Mouse (Mus musculus) retina, postnatal 1 day (tissue): ENCODE measurements at regions not wholly inside any gene's neighbourhood (a gene's known extent, or its start where the extent isn't known, plus 50 kb on each side); places are given as distances from the start of the nearest gene placed in this dataset.

Source experiments
- DNase-seq: peaks from one replicate; pipeline ENCODE4 v3.0.0-alpha.2; 2012

- DNase-seq = no peak
Observed at GRCm38 (mm10) chr9:59144256-59144800, 108.1 kb upstream of the Neo1 start.

DNA sequence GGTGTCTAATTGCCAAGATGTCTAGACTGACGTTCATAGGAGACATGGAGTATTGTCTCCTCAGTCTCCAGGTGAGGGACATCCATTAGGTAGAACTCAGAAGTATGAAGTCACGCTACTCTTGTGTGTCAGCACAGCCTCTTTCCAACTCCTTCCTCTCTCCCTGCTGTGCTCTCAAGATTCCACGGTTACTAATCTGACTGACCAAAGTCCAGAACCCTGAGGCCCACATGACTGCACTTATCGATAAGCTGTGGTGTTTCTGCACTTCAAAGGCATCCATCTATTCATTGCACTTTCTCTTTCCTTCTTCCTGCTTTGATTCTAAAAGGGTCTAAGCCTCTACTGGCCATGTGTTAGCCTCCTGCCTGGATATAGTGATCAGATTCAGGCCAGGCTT lies 107.4 kb upstream of the Neo1 start:
- no peak for DNase-seq

- peak; percentile 80 for DNase-seq
Observed at GRCm38 (mm10) chr9:59134171-59135041, 98.2 kb upstream of the Neo1 start.

DNA sequence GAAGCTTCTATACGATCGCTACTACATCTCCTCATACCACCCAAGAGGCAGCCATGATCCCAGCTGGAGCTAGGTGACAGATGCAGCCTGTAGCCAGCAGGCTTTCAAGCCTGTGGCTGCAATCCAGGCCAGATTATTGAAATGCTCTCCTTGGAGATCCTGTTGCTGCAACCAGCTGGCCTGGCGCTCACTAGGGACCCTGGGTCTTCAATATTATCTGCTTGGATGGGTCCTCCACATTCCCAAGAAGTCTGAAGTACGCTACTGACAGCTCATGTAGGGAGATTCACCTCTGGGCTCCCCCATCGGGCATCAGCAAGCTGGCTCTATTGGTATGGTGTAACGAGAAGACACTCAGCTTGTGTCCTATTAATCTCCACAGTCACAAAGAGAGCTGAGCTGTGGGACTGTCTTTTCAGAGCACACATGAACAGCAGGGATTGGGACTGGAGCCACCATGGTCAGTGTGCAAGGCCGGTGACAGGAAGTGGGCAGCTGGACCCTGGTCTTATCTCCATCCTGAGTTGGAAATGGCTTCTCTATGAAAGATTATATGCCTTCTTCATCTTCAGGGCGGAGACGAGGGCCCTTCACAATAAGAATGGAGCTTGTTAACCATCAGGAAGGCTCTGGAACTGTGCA lies 93.6 kb upstream of the Neo1 start:
- DNase-seq = peak; percentile 25

GRCm38 (mm10) chr9:59129252-59129651 lies 93.0 kb upstream of the Neo1 start:
- peak; percentile 27 for DNase-seq

DNA sequence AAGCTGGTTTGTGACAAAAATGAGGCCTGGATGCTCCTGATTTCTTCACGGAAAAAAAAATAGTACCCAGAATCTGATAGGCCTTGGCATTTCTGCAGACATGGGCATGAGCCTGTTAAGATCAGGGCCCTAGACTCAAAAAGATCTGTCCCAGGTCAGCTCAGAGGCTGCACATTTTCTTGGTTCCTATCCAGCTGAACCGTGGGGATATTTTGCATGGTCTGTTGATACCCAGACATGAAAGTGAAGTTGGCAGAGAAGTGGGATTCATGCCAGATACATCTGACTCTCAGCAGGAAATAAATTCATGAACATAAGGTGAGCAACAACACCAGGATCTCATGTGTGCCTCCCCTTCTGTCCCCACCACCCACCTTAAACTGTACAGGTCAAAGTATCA lies 91.8 kb upstream of the Neo1 start:
- no peak for DNase-seq

- peak; percentile 40 for DNase-seq
Observed at GRCm38 (mm10) chr9:59125886-59126285, 89.6 kb upstream of the Neo1 start.

DNA sequence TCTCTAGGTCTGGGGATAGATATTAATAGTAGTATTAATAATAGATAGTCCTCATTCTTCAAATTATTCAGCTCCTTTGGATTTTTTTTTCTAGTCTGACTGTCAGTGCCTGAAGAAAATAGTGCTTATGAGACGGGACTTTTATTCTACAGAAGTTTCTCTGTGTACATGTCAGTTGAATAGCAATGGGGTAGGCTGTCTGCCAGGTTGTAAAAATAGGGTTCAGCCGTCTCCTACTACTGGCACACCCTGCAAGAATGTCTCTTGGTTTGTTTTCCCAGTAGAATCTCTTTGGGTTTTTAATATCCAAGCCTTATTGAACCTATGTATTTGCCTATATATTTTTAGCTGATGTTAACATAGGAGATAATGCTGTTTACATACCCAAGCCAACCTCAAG lies 80.3 kb upstream of the Neo1 start:
- DNase-seq = no peak

DNA sequence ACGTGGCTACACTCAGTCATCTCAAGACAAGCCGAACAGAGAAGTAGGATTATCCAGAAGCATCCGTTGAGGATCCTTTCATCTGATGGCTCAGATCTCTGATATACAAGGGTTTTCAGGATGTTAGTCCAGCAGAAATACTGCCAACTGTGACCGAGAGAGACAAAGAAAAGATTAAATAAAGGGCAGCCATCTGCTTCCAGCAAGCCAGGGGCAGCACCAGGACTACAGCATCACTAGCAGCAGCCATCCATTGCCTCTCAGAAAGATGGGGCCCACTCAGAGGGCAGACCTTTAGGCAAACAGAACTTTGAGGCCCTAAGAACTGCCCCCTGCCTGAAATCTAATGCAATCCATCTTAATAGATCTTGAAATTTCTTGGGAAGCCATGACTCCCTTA lies 77.6 kb upstream of the Neo1 start:
- peak; percentile 16 for DNase-seq

DNA sequence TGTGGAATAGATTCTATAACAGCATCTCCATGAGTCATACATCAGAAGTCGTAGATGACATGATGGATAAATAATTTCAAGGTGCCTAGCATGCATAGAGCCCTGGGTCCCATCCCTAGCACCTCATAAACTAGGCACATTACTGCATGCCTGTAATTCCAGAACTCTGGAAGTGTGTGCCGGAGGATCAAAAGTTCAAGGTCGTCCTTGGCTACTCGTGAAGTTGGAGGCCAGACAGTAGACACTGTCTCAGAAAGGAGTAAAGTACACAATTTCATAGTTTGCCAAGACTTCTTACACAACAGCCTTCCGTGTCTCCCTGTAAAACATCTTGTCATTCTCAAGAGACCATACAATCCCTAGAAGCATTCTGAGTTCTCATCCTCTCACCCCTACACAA lies 63.5 kb upstream of the Neo1 start:
- DNase-seq = no peak

DNA sequence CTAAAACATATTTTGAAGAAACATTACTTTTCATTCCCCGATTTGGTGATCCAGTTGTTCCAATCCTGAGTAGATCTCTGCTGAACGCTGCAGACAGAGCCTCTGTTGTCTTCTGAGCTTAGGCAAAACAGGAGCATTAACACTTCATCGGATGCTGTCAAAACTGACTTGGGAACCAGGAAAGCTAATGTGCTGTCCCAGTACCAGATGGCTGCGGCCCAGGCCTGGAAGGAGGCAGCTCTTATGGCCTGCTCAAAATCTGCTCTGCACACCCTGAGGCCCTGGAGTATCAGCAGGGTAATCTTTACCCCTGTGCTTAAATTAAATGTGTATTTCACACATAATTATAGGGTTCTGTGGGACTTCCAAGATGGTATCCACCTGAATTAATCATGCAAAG lies 61.3 kb upstream of the Neo1 start:
- DNase-seq = no peak

- peak; percentile 47 for DNase-seq
Observed at GRCm38 (mm10) chr9:59096551-59097268, 60.5 kb upstream of the Neo1 start.

GRCm38 (mm10) chr9:59095626-59096025 lies 59.4 kb upstream of the Neo1 start:
- no peak for DNase-seq

DNA sequence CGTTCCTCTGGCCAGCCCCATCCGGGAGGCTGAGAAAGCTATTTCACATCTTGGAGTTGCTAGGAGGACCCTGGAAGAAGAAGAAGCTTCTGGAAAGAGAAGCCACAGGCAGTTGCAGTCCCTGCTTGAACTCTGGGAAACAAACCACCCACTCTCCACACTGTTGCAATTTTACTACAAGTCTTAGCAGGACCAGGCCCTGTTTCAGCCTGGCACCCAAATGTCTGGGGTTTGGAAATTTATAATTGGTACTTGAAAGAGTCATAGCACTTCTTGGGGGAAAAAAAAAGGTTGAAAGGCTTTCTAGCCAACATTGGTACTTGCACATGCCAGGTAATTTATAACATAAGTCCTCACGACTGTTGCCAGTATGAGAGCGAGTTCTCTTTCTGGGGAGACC lies 57.9 kb upstream of the Neo1 start:
- DNase-seq = no peak

GRCm38 (mm10) chr9:59091179-59091578 lies 54.9 kb upstream of the Neo1 start:
- DNase-seq = no peak

- no peak for DNase-seq
Observed at GRCm38 (mm10) chr9:59087704-59088103, 51.5 kb upstream of the Neo1 start.

- no peak for DNase-seq
Observed at GRCm38 (mm10) chr9:59087112-59087511, 50.9 kb upstream of the Neo1 start.

DNA sequence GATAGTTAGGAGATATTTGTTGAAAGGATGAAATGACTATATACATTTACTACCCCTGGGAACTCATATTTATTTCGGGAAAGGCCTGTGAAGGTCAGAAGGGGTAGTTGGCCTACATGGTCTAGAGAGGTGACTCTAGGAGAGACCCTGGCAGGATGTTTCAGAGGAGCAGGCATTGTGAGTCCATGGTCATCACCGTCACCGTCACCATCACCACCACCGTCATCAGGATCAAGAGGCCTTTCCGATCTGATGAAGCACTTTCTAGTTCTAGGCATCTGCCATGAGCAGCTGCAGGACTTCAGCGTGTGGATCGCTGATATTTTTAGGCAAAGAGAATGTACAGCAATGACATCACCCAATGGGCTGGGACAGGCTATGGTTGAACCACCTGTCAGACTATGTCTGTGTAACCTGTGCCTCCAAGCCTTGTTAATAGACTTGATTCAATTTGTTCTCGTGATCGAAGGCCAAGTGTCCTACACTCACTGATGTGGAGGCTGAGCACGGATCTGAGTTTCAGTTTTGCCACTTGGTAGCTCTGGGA lies 50.4 kb upstream of the Neo1 start:
- DNase-seq = no peak
